Mouse (Mus musculus): ENCODE measurements at regions not wholly inside any gene's neighbourhood (a gene's known extent, or its start where the extent isn't known, plus 50 kb on each side); places are given as distances from the start of the nearest gene placed in this dataset.

DNA sequence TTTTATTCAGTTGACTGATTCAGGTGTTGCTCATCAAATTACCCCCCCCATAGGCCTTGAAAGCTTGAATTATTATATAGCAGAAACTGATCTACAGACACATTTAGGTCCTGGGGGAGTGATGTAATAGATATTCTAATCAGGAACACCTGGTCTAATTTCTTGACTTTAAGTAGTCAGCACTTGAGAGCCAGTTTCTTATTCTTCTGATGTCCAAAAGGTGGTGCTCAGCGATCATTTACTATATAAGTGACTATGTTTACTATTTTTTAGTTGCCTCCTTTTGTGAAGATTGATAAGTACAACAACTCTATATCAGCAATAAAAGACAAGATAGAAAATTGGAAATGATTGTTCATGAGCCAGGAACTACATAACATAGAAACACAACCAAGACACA, 166.0 kb downstream of the Calcrl start:
- H3K4me3 ChIP-seq (replicated peaks) = no peak overlapping the region
- no peaks in the 10 kb centered on the region for H3K4me1 ChIP-seq
- H3K9me3 ChIP-seq = no peaks in the 10 kb centered on the region
- TF ChIP-seq FLI1 (IDR thresholded peaks at IDR 0.05; ENCODE audit: low read length) = no peak
- TF ChIP-seq GATA1 (IDR thresholded peaks at IDR 0.05; ENCODE audit: borderline replicate concordance, low read length) = no peak
- no peaks in the 10 kb centered on the region for H3K27me3 ChIP-seq (replicated peaks)
- no peaks in the 10 kb centered on the region for H3K36me3 ChIP-seq (replicated peaks; ENCODE audit: low read length)

DNA sequence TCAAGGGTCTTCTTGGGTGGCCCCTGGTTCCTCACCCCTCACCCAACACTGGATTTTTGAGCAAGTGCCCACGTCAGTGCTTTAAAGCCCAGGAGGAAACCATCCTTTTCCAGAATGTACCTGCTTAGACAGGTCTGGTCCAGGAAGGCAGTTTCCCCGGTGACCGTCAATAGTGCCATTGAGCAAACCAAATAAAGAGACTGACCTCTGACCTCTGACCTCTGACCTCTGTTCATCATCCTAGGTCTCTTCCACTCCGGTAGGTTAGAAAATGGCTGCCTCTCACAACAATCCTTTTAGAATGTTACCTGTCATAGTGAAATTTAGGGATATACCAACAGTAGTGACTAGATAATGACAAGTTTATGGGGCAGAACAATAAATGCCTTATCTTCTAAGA, 164.5 kb downstream of the Calcrl start:
- TF ChIP-seq FLI1 (IDR thresholded peaks at IDR 0.05; ENCODE audit: low read length) (no peak), GATA1 (IDR thresholded peaks at IDR 0.05; ENCODE audit: borderline replicate concordance, low read length) (no peak)
- no peaks in the 10 kb centered on the region for H3K4me1 ChIP-seq
- H3K27me3 ChIP-seq (replicated peaks) = no peaks in the 10 kb centered on the region
- H3K9me3 ChIP-seq = no peaks in the 10 kb centered on the region
- no peaks in the 10 kb centered on the region for H3K36me3 ChIP-seq (replicated peaks; ENCODE audit: low read length)
- H3K4me3 ChIP-seq (replicated peaks) = no peak overlapping the region

DNA sequence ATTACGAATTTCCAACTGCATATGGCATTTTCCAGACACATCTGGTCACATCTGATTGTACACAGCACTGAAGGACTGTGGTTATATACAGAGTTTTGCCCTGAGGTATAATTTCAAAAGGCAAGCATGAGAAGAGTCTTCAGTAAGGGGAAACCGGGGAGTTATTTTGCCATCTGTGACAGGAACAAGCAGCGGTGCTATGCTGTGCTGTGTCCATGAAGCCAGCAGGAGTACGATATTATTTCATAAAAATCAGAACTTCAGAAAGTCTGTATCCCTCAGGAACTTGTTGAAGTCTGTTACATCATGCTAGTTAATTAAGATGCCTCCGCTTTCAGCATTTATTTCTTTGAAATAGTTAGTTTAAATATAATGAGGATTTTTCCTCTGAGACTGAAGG, 163.7 kb downstream of the Calcrl start:
- Histone ChIP-seq H3K27me3 (replicated peaks) (no peaks in the 10 kb centered on the region), H3K4me1 (no peaks in the 10 kb centered on the region), H3K9me3 (no peaks in the 10 kb centered on the region), H3K36me3 (replicated peaks; ENCODE audit: low read length) (no peaks in the 10 kb centered on the region), H3K4me3 (replicated peaks) (no peak overlapping the region)
- TF ChIP-seq FLI1 (IDR thresholded peaks at IDR 0.05; ENCODE audit: low read length) (no peak), GATA1 (IDR thresholded peaks at IDR 0.05; ENCODE audit: borderline replicate concordance, low read length) (no peak)

DNA sequence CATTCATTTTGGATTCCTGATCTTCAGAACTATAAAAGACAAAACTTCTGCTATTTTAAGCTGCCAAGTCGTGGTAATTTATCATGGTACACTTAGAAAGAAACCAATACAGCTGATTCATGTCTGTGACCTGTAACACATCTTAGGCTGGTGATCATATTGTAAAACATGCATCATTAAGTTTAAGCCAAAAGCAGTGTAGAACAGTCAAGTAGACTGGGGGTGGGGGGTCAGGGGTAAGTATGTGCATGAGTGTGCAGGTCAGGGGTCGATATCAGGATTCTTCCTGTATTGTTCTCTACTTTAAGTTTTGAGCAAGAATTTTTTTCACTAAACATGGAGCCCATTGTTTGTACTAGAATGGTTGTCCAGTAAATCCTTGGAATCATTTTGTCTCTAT, 160.7 kb downstream of the Calcrl start:
- H3K9me3 ChIP-seq = no peaks in the 10 kb centered on the region
- no peaks in the 10 kb centered on the region for H3K27me3 ChIP-seq (replicated peaks)
- H3K36me3 ChIP-seq (replicated peaks; ENCODE audit: low read length) = no peaks in the 10 kb centered on the region
- H3K4me1 ChIP-seq = peaks cover 5% of the 10 kb centered on the region; the same call in 1 of the 2 replicates
- TF ChIP-seq FLI1 (IDR thresholded peaks at IDR 0.05; ENCODE audit: low read length) (no peak), GATA1 (IDR thresholded peaks at IDR 0.05; ENCODE audit: borderline replicate concordance, low read length) (no peak)
- no peak overlapping the region for H3K4me3 ChIP-seq (replicated peaks)

DNA sequence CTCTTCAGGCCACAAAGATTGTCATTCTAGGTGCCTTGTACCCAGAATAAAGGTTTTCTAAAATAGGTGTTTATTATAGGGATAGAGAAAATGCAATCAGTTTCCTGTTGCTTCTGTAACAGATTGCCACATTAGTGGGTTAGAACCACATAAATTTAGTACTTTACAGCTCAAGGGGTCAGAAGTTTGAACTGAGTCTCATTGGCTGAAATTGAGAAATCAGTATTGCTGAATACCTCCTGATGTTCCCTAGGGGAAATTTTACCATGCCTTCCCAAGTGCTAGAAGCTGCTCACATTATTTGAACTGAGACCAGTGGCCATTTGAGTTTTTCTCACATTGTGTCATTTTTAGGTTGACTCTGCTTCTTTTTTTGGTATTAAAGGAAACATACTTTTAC, 160.2 kb downstream of the Calcrl start:
- TF ChIP-seq FLI1 (IDR thresholded peaks at IDR 0.05; ENCODE audit: low read length) (no peak), GATA1 (IDR thresholded peaks at IDR 0.05; ENCODE audit: borderline replicate concordance, low read length) (no peak)

DNA sequence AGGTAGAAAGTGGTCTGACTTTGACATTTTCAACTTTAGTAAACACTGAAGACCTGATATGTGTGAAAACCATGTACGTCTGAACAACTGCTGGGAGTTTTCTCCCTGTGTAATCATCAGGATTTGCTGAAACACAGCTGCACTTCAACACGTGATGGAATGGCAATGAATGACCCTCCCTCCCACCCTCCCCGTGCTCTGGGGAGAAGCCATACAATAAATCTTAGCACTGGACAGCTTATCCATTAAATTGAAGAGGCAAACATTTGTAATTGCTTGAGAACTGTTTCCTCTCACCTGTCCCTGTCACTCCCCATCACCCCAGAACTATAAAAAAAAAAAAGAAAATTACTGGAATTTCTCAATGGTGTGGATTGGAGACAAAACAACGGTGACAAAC, 159.1 kb downstream of the Calcrl start:
- H3K27me3 ChIP-seq (replicated peaks) = no peaks in the 10 kb centered on the region
- peaks cover 5% of the 10 kb centered on the region; the same call in 1 of the 2 replicates for H3K4me1 ChIP-seq
- no peaks in the 10 kb centered on the region for H3K36me3 ChIP-seq (replicated peaks; ENCODE audit: low read length)
- H3K9me3 ChIP-seq = no peaks in the 10 kb centered on the region
- TF ChIP-seq FLI1 (IDR thresholded peaks at IDR 0.05; ENCODE audit: low read length) (no peak), GATA1 (IDR thresholded peaks at IDR 0.05; ENCODE audit: borderline replicate concordance, low read length) (no peak)
- no peak overlapping the region for H3K4me3 ChIP-seq (replicated peaks)

More for the DNA sequence above, 160.2 kb downstream of the Calcrl start:
- Histone ChIP-seq H3K36me3 (replicated peaks; ENCODE audit: low read length) (no peaks in the 10 kb centered on the region), H3K27me3 (replicated peaks) (no peaks in the 10 kb centered on the region), H3K4me3 (replicated peaks) (no peak overlapping the region), H3K4me1 (peaks cover 5% of the 10 kb centered on the region; the same call in 1 of the 2 replicates), H3K9me3 (no peaks in the 10 kb centered on the region)

DNA sequence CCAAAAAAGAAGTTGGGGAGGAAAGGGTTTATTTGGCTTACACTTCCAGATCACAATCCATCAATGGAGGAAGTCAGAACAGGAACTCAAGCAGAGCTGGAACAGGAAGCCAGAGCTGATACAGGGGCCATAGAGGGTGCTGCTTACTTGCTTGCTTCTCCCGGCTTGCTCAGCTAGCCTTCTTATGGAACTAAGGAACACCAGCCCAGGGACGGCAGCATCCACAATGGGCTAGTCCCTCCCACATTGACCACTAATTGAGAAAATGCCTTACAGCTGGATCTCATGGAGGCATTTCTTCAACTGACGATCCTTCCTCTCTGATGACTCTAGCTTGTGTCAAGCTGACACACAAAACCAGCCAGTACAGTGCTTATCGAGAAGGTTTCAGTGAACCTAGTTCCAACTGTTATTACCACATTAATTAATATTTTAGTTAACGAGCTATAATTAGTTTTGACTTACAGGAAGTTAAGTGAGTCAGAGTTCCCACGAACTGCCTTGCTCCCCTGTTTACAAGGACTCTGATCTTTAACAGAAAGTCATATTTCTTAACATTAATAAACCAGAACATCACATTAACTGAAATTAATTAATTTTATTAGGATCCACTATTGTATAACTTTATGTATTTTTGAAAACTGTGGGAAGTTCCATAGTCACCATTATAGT, 158.2 kb downstream of the Calcrl start:
- no peaks in the 10 kb centered on the region for H3K27me3 ChIP-seq (replicated peaks)
- no peak overlapping the region for H3K4me3 ChIP-seq (replicated peaks)
- H3K36me3 ChIP-seq (replicated peaks; ENCODE audit: low read length) = no peaks in the 10 kb centered on the region
- no peaks in the 10 kb centered on the region for H3K9me3 ChIP-seq
- peaks cover 5% of the 10 kb centered on the region; the same call in 1 of the 2 replicates for H3K4me1 ChIP-seq
- TF ChIP-seq GATA1 (IDR thresholded peaks at IDR 0.05; ENCODE audit: borderline replicate concordance, low read length) = no peak
- no peak for TF ChIP-seq FLI1 (IDR thresholded peaks at IDR 0.05; ENCODE audit: low read length)

DNA sequence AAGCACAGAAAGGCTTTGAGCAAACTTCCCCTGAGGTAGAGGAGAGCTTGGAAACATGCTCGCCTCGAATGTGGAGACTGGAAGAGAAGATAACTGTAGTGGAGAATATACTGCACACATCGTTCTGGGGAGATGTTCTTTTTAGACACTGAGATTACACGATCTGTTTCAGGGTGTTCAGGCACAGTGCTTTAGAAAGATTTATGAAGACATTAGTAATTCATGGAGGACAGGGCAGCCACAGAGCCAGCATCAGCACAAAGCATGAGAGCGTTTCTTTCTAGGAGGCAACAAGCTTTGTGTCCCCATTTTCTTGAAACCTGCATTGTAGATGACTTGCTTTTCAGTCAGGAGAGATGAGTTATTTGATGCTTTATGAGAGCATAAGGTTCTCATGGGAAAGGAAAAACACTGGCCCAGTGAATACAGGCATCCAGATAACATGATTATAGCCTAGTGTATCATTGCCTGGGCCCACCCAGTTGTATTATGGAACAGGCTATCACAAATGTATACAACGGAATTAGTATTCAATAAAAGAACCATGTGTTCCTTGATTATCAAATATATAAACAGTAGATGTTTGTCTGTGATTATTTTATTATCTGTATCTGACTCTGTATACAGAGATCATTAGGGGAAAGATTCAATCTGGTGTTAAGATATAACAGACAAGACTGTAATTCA, 151.0 kb downstream of the Calcrl start:
- no peak overlapping the region for H3K4me3 ChIP-seq (replicated peaks)
- no peaks in the 10 kb centered on the region for H3K36me3 ChIP-seq (replicated peaks; ENCODE audit: low read length)
- H3K4me1 ChIP-seq = no peaks in the 10 kb centered on the region
- no peaks in the 10 kb centered on the region for H3K9me3 ChIP-seq
- no peaks in the 10 kb centered on the region for H3K27me3 ChIP-seq (replicated peaks)
- no peak for TF ChIP-seq GATA1 (IDR thresholded peaks at IDR 0.05; ENCODE audit: borderline replicate concordance, low read length)
- TF ChIP-seq FLI1 (IDR thresholded peaks at IDR 0.05; ENCODE audit: low read length) = no peak

DNA sequence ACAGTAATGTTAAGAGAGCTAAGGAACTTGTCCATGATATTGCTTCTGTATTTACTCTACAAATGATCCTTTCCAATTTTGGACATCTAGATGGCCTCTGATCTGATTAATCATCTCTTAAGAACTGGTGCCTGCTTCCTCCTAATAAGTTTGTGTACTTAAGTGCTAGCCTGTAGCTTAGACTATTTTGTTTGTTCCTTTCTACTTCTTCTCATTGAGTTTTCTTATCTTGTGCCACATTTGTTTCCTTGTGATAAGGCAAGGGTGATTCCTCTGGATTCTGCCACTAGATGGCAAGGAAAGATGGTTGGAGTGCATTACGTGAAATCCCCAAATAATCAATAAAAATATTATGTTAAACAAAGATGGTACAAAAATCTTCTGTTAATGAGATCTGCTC, 148.0 kb downstream of the Calcrl start:
- Histone ChIP-seq H3K36me3 (replicated peaks; ENCODE audit: low read length) (no peaks in the 10 kb centered on the region), H3K4me1 (no peaks in the 10 kb centered on the region), H3K4me3 (replicated peaks) (no peak overlapping the region), H3K9me3 (no peaks in the 10 kb centered on the region), H3K27me3 (replicated peaks) (no peaks in the 10 kb centered on the region)
- TF ChIP-seq GATA1 (IDR thresholded peaks at IDR 0.05; ENCODE audit: borderline replicate concordance, low read length) (no peak), FLI1 (IDR thresholded peaks at IDR 0.05; ENCODE audit: low read length) (no peak)

All from megakaryocyte, embryonic 14.5 days (primary cell).